Comparison of ENCODE assay signal across 9 mouse cellular contexts in genomic region chr11:117238169-117238568, GRCm38 (mm10). TPM values are rescaled to one million over a fixed set of nuclear protein-coding genes. Genes with fewer than 3 reads are reported as not detected.
DNase-seq lines count a peak whose midpoint lies in the region; ATAC-seq and TF ChIP-seq lines count a peak whose summit lies in the region.
"Had no signal": no experiment of that assay in that cellular context is flagged by ENCODE, and none has a peak within 500 bp of the region (broad histone marks: within the 10 kb centered on the region; RNA-seq: fewer than 3 reads in every experiment).

No protein-coding gene starts in this region.

- TF ChIP-seq RAD21 in MEL (IDR thresholded peaks at IDR 0.05; ENCODE audit: low read depth, low read length) = no peak; the same call in none of the 2 replicates

- no peak overlapping the region for H3K27ac ChIP-seq in MEL (ENCODE audit: control insufficient read depth, low read depth, low read length)
- no peak overlapping the region for H3K27ac ChIP-seq in hindbrain, embryonic 11.5 days (ENCODE audit: low read depth, low read length)
- H3K27ac ChIP-seq: lung, embryonic 15.5 days had no signal

- 4% methylated on average over 4 of the region's 4 CpGs for WGBS in hindbrain, embryonic 11.5 days

- peak; percentile 93 for DNase-seq in MEL (ENCODE audit: low read depth, low spot score)
- peak; percentile 81 to 88 for DNase-seq in cerebellum, adult 18-20 months
- DNase-seq in forelimb bud, embryonic 11.5 days (ENCODE audit: low read depth, low spot score) = peak; percentile 92
- DNase-seq in hindbrain, embryonic 11.5 days (ENCODE audit: low spot score) = peak; percentile 95
- peak; percentile 96 for DNase-seq in layer of hippocampus, adult 9-10 months (ENCODE audit: low spot score)
- DNase-seq in lung, postnatal 14 days = peak; percentile 97
- DNase-seq in retina, embryonic 14.5 days (ENCODE audit: low spot score) = peak; percentile 97
- peak; percentile 90 to 96 for DNase-seq in thymus, postnatal 36 days

- no peaks in the 10 kb centered on the region for H3K79me2 ChIP-seq in MEL (ENCODE audit: control insufficient read depth, insufficient read depth, low read length, poor library complexity)

- no peak overlapping the region for H3K9ac ChIP-seq in MEL (ENCODE audit: control insufficient read depth, low read depth, low read length, poor library complexity, severe bottlenecking)
- no peak overlapping the region for H3K9ac ChIP-seq in hindbrain, embryonic 11.5 days (ENCODE audit: low read depth, low read length)
- H3K9ac ChIP-seq: lung, embryonic 15.5 days had no signal

- no peak for TF ChIP-seq POLR2A in MEL (IDR thresholded peaks at IDR 0.05; ENCODE audit: control insufficient read depth in 1 of 2, insufficient read depth in 1 of 2, low read depth in 1 of 2, low read length in 2 of 2, poor library complexity in 1 of 2)

- peaks cover 0 to 20% of the 10 kb centered on the region in 2 experiments; a peak in 2 of 4 replicates for H3K36me3 ChIP-seq in MEL (ENCODE audit: control insufficient read depth in 1 of 2, insufficient read depth in 2 of 2, low read length in 2 of 2)
- no peaks in the 10 kb centered on the region for H3K36me3 ChIP-seq in hindbrain, embryonic 11.5 days (ENCODE audit: control insufficient read depth, insufficient read depth, low read length)
- H3K36me3 ChIP-seq: lung, embryonic 15.5 days had no signal

- H3K9me3 ChIP-seq in MEL (replicated peaks; ENCODE audit: insufficient read depth, low read length) = no peaks in the 10 kb centered on the region
- no peaks in the 10 kb centered on the region for H3K9me3 ChIP-seq in hindbrain, embryonic 11.5 days (ENCODE audit: control insufficient read depth, low read length)
- H3K9me3 ChIP-seq: lung, embryonic 15.5 days had no signal

- H3K27me3 ChIP-seq in MEL (ENCODE audit: control insufficient read depth in 1 of 2, insufficient read depth in 2 of 2, low read length in 2 of 2) = peaks cover 0 to 3% of the 10 kb centered on the region in 2 experiments; a peak in 1 of 4 replicates
- H3K27me3 ChIP-seq in hindbrain, embryonic 11.5 days (ENCODE audit: control insufficient read depth, insufficient read depth, low read length) = no peaks in the 10 kb centered on the region
- H3K27me3 ChIP-seq: lung, embryonic 15.5 days had no signal

- ATAC-seq in hindbrain, embryonic 11.5 days (ENCODE audit: low FRiP score) = peak; percentile 49

- TF ChIP-seq CTCF in MEL (IDR thresholded peaks at IDR 0.05 in 2 of 3, conservative IDR thresholded peaks at IDR 0.05 in 1 of 3; ENCODE audit: control insufficient read depth in 1 of 3, insufficient read depth in 1 of 3, low read depth in 2 of 3, low read length in 3 of 3, poor library complexity in 1 of 3, severe bottlenecking in 1 of 3) = peak; percentile 88 to 100 (median 98)

- no peak overlapping the region for H3K4me2 ChIP-seq in hindbrain, embryonic 11.5 days (replicated peaks; ENCODE audit: low read depth, low read length)
- H3K4me2 ChIP-seq: lung, embryonic 15.5 days had no signal

- no peak for TF ChIP-seq EP300 in MEL (IDR thresholded peaks at IDR 0.05; ENCODE audit: low read depth in 1 of 2, low read length in 2 of 2)

- peaks cover 11 to 26% of the 10 kb centered on the region in 2 experiments for H3K4me1 ChIP-seq in MEL (ENCODE audit: control insufficient read depth in 1 of 2, insufficient read depth in 2 of 2, low read length in 2 of 2)
- peaks cover 2% of the 10 kb centered on the region; the same call in 1 of the 2 replicates for H3K4me1 ChIP-seq in hindbrain, embryonic 11.5 days (replicated peaks; ENCODE audit: control insufficient read depth, insufficient read depth, low read length)

- H3K4me3 ChIP-seq in MEL (ENCODE audit: control insufficient read depth in 1 of 2, insufficient read depth in 1 of 2, low read depth in 2 of 2, low read length in 2 of 2) = no peak overlapping the region
- H3K4me3 ChIP-seq in hindbrain, embryonic 11.5 days (ENCODE audit: low read depth, low read length) = no peak overlapping the region
- H3K4me3 ChIP-seq: lung, embryonic 15.5 days had no signal

TF ChIP-seq in MEL, 35 proteins besides CTCF, POLR2A, EP300 and RAD21:
- no peak for TF ChIP-seq MAX (IDR thresholded peaks at IDR 0.05; ENCODE audit: low read length)
- TF ChIP-seq USF2 (IDR thresholded peaks at IDR 0.05; ENCODE audit: borderline replicate concordance in 1 of 2, insufficient read depth in 1 of 2, low read depth in 1 of 2, low read length in 2 of 2) = no peak
- TF ChIP-seq ZNF384 (IDR thresholded peaks at IDR 0.05; ENCODE audit: low read depth, low read length) = 0 out of 2 replicates have a peak, but pooled peaks have one; percentile 15
- TF ChIP-seq MAFK (IDR thresholded peaks at IDR 0.05; ENCODE audit: borderline replicate concordance, low read depth, low read length) = no peak
- no peak for TF ChIP-seq TBP (IDR thresholded peaks at IDR 0.05; ENCODE audit: low read depth, low read length)
- TF ChIP-seq ETS1 (IDR thresholded peaks at IDR 0.05; ENCODE audit: low read depth, low read length) = no peak
- peak; percentile 100 for TF ChIP-seq ZC3H11A (IDR thresholded peaks at IDR 0.05; ENCODE audit: low read depth, low read length)
- peak; percentile 73 for TF ChIP-seq SIN3A (IDR thresholded peaks at IDR 0.05; ENCODE audit: low read length)
- peak; percentile 100 for TF ChIP-seq SMC3 (IDR thresholded peaks at IDR 0.05; ENCODE audit: low read depth, low read length)
- no peak for TF ChIP-seq TAL1 (IDR thresholded peaks at IDR 0.05; ENCODE audit: low read length)
- peak; percentile 51; the same call in 1 of the 2 replicates for TF ChIP-seq ELF1 (IDR thresholded peaks at IDR 0.05; ENCODE audit: low read depth, low read length)
- TF ChIP-seq KAT2A (conservative IDR thresholded peaks at IDR 0.05; ENCODE audit: low read depth, low read length) = no peak
- TF ChIP-seq NRF1 (IDR thresholded peaks at IDR 0.05; ENCODE audit: insufficient read depth, low read depth, low read length, poor library complexity, severe bottlenecking) = 0 out of 2 replicates have a peak, but pooled peaks have one; percentile 26
- peak; percentile 78; the same call in 1 of the 2 replicates for TF ChIP-seq MAZ (IDR thresholded peaks at IDR 0.05; ENCODE audit: low read depth, low read length)
- TF ChIP-seq NELFE (IDR thresholded peaks at IDR 0.05; ENCODE audit: low read depth, low read length) = no peak
- no peak for TF ChIP-seq GATA1 (IDR thresholded peaks at IDR 0.05; ENCODE audit: low read depth, low read length)
- TF ChIP-seq MYC (IDR thresholded peaks at IDR 0.05; ENCODE audit: low read depth, low read length) = no peak
- peak; percentile 33; the same call in 1 of the 2 replicates for TF ChIP-seq TCF12 (IDR thresholded peaks at IDR 0.05; ENCODE audit: low read depth, low read length)
- no peak for TF ChIP-seq GABPA (IDR thresholded peaks at IDR 0.05; ENCODE audit: low read depth, low read length)
- peak; percentile 48; the same call in 1 of the 2 replicates for TF ChIP-seq MXI1 (IDR thresholded peaks at IDR 0.05; ENCODE audit: low read depth, low read length)
- 0 out of 2 replicates have a peak, but pooled peaks have one; percentile 27 for TF ChIP-seq HCFC1 (IDR thresholded peaks at IDR 0.05; ENCODE audit: low read depth, low read length)
- TF ChIP-seq JUND (IDR thresholded peaks at IDR 0.05; ENCODE audit: low read depth, low read length) = peak; percentile 55; the same call in 1 of the 2 replicates
- no peak for TF ChIP-seq ZMIZ1 (IDR thresholded peaks at IDR 0.05; ENCODE audit: low read depth, low read length)
- 0 out of 2 replicates have a peak, but pooled peaks have one; percentile 29 for TF ChIP-seq BHLHE40 (IDR thresholded peaks at IDR 0.05; ENCODE audit: borderline replicate concordance, low read depth, low read length)
- no peak for TF ChIP-seq UBTF (IDR thresholded peaks at IDR 0.05; ENCODE audit: borderline replicate concordance, insufficient read depth, low read depth, low read length)

RNA-seq across cellular contexts. Expression of gene Sept9, which starts 38.7 kb away (rescaled TPM):
- 163 and 205 TPM in 2 replicates for total RNA-seq in MEL (2012; rRNA removed)
- polyA plus RNA-seq in MEL (2012; ENCODE audit: insufficient read depth in 1 of 2, insufficient read length in 2 of 2, low read depth in 1 of 2, low replicate concordance in 2 of 2, missing spikeins in 1 of 2) = 100 to 1,000 TPM in 1 of 2 experiments, 10 to 100 TPM in 1; 49.7 to 196 TPM
- polyA plus RNA-seq in hindbrain, embryonic 11.5 days (2014; fragmentation: Nextera tagmentation; extraction: Ambion mirVana) = 126 and 141 TPM in 2 replicates
